Mouse (Mus musculus) thymus, postnatal 10 days (tissue): ENCODE measurements at regions not wholly inside any gene's neighbourhood (a gene's known extent, or its start where the extent isn't known, plus 50 kb on each side); places are given as distances from the start of the nearest gene placed in this dataset.

Experiments used
- DNase-seq, 2 experiments: peaks; one replicate each; pipeline ENCODE4 v3.0.0; 2021; ENCODE audit warnings: low spot score in 2 of 2

GRCm38 (mm10) chr4:105390378-105390777, 233.2 kb downstream of the Plpp3 start:
- no peak for DNase-seq

GRCm38 (mm10) chr4:105394366-105394765, 237.2 kb downstream of the Plpp3 start:
- DNase-seq, result no peak

GRCm38 (mm10) chr4:105397451-105397850, 240.3 kb downstream of the Plpp3 start:
- no peak for DNase-seq

- no peak for DNase-seq
These were observed 244.9 kb downstream of the Plpp3 start for GRCm38 (mm10) chr4:105402021-105402420.

GRCm38 (mm10) chr4:105403169-105403568, 246.0 kb downstream of the Plpp3 start:
- DNase-seq, result no peak

- DNase-seq, result no peak
These were observed 246.5 kb downstream of the Plpp3 start for GRCm38 (mm10) chr4:105403686-105404085.

- no peak for DNase-seq
These were observed 248.6 kb downstream of the Plpp3 start for GRCm38 (mm10) chr4:105405728-105406127.

GRCm38 (mm10) chr4:105406786-105407464, 249.8 kb downstream of the Plpp3 start:
- DNase-seq, result no peak

- DNase-seq, result no peak
These were observed 251.7 kb downstream of the Plpp3 start for GRCm38 (mm10) chr4:105408896-105409295.

GRCm38 (mm10) chr4:105417166-105417565, 260.0 kb downstream of the Plpp3 start:
- DNase-seq, result no peak

GRCm38 (mm10) chr4:105422466-105422865, 265.3 kb downstream of the Plpp3 start:
- no peak for DNase-seq

GRCm38 (mm10) chr4:105423727-105424201, 266.6 kb downstream of the Plpp3 start:
- DNase-seq, result no peak

- DNase-seq, result no peak
These were observed 267.9 kb downstream of the Plpp3 start for GRCm38 (mm10) chr4:105425086-105425485.

- DNase-seq, result no peak
These were observed 270.4 kb downstream of the Plpp3 start for GRCm38 (mm10) chr4:105427581-105427980.

- no peak for DNase-seq
These were observed 272.4 kb downstream of the Plpp3 start for GRCm38 (mm10) chr4:105429381-105430100.

- DNase-seq, result no peak
These were observed 275.3 kb downstream of the Plpp3 start for GRCm38 (mm10) chr4:105432461-105432860.

- no peak for DNase-seq
These were observed 280.0 kb downstream of the Plpp3 start for GRCm38 (mm10) chr4:105437141-105437540.

- no peak for DNase-seq
These were observed 292.1 kb downstream of the Plpp3 start for GRCm38 (mm10) chr4:105449046-105449860.

- DNase-seq, result no peak
These were observed 293.7 kb downstream of the Plpp3 start for GRCm38 (mm10) chr4:105450881-105451280.

- DNase-seq, result no peak
These were observed 294.7 kb downstream of the Plpp3 start for GRCm38 (mm10) chr4:105451871-105452270.

GRCm38 (mm10) chr4:105456955-105457621, 299.9 kb downstream of the Plpp3 start:
- no peak for DNase-seq
